Mouse (Mus musculus) erythroblast, embryonic 14.5 days (primary cell): Measurements from ENCODE around the gene Arhgap22.

Source experiments
- GATA1 ChIP-seq: IDR thresholded peaks from 2 replicates; pipeline ENCODE4 v1.6.1; 2012; ENCODE audit warnings: low read length, inconsistent platforms, mixed read lengths
- TAL1 ChIP-seq: IDR thresholded peaks from 3 replicates; pipeline ENCODE4 v1.6.1; 2012; ENCODE audit warnings: low read length, inconsistent platforms, mixed read lengths

- TF ChIP-seq TAL1: no peak
- TF ChIP-seq GATA1: no peak
These were observed 121.9 kb downstream of the Arhgap22 start for GRCm38 (mm10) chr14:33335733-33336132.
